Mouse (Mus musculus): Measurements from ENCODE around the gene Slc25a30.

The Slc25a30 gene

DNA sequence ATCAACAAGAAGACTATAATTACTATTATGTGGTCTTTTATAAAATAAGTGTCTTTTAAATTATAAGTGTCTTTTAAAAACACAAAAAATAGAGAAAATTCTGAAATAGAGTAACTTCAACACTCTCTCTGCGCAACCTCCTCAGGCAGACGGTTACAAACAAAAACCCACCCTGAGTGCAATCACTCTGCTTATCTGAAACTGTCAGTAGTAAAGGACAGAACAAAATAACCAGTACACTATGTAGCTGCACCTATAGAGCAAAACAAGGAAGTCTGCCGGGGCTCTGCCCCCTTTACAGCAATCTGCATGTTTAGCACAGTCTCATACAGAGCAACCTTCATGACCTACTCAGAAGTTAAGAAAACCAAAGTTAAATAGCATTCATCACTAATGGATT is 44.9 kb downstream of the Slc25a30 start:
- no peak for DNase-seq (ENCODE audit: low spot score)

DNA sequence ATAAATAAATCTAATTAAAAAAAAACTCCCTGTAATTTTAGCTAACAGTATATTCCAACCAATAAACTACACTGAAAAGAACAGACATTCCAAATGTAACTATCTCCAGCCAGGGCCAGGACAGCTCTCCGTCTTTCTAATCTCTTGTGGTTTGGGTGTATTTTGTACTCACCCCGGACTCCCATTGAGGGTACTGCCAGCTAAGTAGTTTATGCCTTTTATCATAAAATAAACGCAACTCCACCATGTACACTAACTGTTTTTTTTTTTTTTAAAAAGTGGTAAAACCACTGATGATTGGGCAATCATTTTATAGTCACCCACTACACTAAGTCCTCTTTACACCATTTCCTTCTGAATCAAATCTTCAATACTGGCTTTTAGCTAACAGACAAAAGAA is 51.2 kb downstream of the Slc25a30 start:
- DNase-seq (ENCODE audit: low spot score): no peak

DNA sequence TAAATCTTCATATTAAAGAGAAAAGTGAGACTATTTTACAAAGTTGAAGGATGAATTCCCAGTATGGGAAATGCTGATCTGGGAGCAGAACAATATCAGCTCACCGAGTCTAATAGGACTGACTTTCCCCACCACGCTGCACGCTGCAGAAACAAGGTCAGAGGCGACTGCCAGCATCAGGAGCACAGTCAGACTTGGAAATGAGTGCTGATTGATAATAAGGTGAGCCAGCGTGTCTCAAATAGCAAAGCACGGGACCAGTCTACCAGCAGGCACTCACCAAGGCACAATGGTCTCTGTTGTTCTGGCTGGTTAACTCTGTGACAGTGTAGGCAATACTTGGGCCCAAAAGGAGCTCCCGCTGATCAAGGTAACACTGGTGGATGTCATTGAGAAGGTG is 54.2 kb downstream of the Slc25a30 start:
- DNase-seq (ENCODE audit: low spot score): no peak

DNA sequence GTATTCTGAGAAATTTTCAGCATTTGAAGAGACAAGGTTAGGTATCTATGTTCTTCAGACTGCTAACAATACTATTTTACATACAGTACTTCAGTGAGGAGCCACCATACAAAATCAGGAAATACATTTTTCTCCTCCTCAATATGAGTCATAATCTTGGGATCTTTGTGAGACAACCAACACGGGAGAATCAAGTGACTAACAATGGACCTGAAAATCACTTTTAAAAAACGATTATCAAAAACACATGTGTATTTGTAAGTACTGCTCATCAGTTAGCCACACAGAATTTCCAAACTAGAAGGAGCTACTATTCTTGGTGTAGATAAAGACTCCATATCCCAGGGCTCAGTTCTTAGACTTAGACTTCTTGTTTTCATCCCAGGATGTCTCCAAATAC is 55.5 kb downstream of the Slc25a30 start:
- no peak for DNase-seq (ENCODE audit: low spot score)

DNA sequence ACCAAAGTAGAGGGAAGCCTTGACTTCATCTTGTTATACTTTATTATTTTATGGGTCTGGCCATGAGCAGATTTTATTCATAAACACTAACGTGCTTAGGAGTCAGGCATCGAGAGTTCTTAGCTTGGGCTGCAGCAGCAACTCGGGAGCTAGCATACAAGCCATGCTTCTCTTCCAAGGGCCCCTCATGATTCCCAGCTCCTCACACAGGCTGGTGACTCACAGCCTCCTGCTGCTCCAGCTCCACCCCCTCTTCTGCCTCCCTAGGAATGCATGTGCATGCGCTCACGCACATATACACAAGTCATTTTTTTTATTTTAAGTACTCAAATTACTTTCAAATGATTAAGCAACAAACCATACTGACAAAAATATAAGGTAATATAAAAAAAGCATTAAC is 58.7 kb downstream of the Slc25a30 start:
- no peak for DNase-seq (ENCODE audit: low spot score)

DNA sequence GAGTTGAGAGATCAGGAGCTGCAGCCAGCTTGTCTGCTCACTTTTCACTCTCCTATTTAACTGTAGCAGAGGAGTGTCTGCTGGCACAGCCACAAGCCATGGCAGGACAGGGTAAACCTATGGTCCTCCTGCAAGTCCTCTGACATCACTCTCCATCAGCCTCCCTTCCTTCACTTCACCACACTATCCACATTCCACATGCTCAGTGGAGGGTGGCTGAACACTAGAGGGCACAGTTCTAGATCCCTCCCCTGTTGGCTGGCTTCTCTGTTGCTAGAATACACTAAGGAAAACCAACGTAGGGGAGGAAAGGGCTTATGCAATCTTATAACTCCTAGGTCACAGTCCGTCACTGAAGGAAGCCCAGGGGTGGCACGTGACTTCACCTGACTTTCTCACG is 59.8 kb downstream of the Slc25a30 start:
- DNase-seq (ENCODE audit: low spot score): no peak

DNA sequence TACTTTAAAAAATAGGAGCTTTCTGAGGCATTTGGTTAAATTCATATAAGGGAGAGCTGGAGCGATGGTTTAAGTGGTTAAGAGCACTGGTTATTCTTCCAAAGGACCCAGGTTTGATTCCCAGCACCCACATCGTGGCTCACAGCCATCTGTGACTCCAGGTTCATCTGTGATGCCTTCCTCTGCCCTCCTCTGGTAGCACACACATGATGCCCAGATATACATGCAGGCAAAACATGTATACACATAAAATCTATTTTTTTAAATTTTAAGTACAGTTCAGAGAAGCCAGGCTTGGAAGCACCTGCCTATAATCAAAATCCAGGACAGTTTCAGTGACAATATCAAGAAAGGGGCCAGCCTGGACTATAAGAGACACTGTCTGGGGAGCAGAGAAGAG is 64.0 kb downstream of the Slc25a30 start:
- no peak for DNase-seq (ENCODE audit: low spot score)

DNA sequence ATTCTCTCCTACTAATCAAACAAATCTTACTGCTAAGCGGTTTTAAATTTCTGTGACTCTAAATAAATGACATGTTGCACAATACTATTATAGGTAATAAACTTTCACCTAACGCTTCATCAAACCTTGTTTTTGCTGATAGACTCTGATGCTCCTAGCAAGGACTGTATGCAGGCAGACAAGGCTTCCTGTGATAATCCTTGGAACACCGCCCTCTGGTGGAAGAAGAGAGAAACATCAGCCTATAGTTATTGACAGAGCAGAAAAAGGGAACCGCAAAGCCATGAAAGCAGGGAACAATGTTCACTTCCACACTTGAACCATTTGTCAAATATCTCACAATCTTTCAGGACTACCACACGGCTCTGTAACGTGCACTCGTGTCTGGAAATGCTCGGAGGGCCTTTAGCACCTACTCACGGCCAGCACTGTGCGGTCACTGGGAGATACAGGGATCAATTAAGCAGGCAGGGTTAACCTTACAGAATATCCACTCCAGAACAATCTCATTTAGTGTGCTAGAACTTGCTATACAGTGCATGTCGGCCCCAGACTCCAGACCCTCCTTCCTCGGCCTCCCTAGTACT is 64.8 kb downstream of the Slc25a30 start:
- DNase-seq (ENCODE audit: low spot score): peak; percentile 56

DNA sequence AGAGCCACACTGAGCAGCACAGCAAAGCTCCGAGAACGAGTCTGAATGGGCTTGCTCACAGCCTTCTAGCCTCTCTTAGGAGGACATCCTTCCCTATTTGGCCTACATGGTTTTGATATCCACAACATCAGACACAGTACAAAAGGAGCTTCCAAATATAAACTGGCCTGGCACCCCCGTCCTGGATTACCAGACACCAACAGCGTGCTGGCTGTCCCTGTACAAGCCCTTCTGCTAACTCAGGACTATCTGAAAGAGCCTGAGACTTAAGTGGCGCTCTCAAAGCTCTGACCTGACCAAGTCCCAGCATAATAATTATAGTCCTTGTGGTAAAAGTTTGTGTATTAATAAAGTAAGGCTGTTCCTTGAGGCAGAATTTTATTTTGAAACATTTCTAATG is 66.7 kb downstream of the Slc25a30 start:
- no peak for DNase-seq (ENCODE audit: low spot score)

DNA sequence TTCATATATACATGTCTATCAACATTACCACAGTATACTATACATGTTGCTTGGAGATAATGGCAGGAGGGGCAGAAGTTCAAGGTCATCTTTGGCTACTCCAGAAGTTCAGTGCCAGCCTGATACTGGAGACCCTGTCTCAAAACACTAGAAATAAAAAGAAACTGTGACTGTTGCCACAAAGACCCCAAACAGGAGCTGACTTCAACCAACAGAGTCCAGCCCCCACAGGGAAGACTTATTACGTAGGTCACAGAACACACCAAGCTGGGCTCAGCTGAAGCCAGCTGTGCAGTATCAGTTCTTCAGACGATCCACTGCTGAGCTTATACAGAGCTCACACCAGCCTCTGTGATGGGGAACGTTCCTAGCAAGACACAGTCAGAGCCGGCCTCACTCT is 70.4 kb downstream of the Slc25a30 start:
- no peak for DNase-seq (ENCODE audit: low spot score)

DNA sequence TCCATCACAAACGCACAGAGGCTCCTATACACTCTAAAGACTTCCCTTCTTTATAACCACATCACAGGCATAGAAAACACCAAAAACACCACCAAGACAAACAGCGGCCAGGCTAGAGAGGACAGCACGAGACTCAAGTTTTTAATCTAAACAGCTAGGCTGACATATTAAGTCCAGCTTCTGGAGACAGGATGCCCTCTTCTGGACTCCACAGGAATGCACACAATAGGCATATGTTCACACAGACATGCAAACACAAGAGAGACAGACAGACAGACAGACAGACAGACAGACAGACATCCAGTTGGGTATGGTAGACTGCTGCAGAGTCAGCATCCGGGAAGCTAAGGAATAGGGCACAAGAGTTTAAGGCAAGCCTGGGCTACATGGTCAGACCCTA is 73.2 kb downstream of the Slc25a30 start:
- no peak for DNase-seq (ENCODE audit: low spot score)

DNA sequence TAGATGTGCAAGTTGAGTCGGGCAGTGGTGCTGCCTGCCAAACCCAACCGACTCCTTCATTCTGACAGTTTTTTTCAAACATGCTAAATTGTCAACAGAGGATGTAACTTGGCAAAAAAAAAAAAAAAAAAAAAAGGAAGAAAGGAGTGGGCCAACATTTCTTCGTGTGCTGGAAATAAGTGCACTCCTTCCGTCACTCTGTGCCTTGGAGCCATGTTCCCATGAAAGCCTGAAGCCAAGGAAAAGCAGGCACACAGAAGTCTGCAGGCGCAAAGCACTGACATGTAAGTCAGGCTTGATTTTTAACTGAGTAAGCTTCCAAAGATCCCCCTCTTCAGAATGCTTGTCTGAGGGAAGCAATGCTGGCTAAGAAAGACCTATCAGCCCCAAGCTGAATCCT is 74.2 kb downstream of the Slc25a30 start:
- no peak for DNase-seq (ENCODE audit: low spot score)

DNA sequence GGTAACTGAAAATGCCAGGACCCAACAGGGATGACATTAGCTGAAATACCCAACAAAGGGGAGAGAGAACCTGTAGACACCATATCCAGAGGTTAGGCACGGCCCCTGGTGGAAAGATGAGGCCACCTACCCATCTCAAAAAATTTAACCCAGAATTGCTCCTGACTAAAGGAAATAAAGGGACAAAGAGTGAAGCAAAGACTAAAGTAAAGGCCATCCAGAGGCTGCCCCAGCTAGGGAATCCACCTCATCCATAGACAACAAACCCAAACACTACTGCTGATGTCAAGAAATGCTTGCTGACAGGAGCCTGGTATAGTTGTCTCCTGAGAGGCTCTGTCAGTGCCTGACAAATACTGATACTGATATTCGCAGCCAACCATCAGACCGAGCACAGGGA is 75.1 kb downstream of the Slc25a30 start:
- DNase-seq (ENCODE audit: low spot score): no peak
